Mouse (Mus musculus): Measurements from ENCODE around the gene Dnajc24. TPM values are rescaled to one million over a fixed set of nuclear protein-coding genes. Genes with fewer than 3 reads are reported as not detected.

The Dnajc24 gene
- 50.6 and 51.1 TPM in 2 replicates for polyA plus RNA-seq (2016; fragmentation: Nextera tagmentation; extraction: Ambion mirVana)

DNA sequence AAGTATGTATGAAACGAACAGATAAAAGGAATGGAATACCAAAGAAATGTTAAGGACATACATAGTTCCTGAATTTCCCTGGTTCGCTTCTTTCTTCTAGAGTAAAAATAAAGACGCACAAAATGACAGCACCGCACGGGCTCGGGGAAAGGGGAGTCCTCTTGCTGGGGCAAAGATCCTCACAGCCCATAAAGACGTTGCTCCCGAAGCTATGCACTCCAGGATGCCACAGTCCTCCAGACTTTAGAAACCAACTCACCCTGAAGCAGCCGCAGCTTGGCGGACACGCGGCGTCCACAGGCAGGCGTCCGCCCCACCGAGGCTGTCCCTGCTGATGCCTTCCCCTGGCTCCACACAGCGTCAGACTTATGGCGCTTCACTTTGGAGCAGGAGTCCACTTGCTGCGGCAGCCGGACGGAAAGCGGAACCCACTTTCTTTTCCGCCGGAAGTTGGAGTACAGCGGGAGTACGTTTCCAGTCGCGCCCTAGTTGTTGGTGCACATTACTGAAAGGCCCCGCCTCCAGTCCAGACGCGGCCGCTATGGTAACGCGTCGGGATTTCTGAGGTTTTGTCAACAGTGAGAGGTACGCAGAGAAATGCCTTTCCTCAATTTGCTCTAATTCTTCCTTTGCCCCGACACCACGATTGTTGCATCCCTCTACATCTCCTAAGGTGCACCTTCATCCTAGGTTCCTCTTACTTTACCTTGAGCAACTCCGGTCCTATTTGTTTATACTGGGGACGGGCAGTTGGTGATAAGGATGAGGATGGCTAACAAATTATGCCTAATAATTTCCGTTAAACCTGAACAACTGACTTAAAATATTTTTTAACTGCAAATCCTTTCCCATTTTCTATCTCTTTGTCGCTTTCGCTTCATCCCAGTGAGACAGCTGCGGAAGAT lies at the start of gene Dnajc24:
Dnajc24 (minus strand) TSS at position 715 of the 905 bp plus-strand sequence.
- H3K4me1 ChIP-seq, result no peaks in the 10 kb centered on the region
- no peaks in the 10 kb centered on the region for H3K27me3 ChIP-seq
- 2% methylated on average over 44 of the region's 44 CpGs for WGBS
- H3K4me3 ChIP-seq, result peak within 1 kb of the TSS; percentile 76
- H3K36me3 ChIP-seq, result no peaks in the 10 kb centered on the region
- H3K27ac ChIP-seq, result peak within 1 kb of the TSS; percentile 72; the same call in 1 of the 2 replicates
- peak; percentile 96 for ATAC-seq (ENCODE audit: insufficient number of reproducible peaks, insufficient read depth, low FRiP score, low TSS enrichment)
- peak within 1 kb of the TSS; percentile 75 for H3K9ac ChIP-seq
- H3K9me3 ChIP-seq, result no peaks in the 10 kb centered on the region
- peak within 1 kb of the TSS; percentile 63 for H3K4me2 ChIP-seq (replicated peaks)

DNA sequence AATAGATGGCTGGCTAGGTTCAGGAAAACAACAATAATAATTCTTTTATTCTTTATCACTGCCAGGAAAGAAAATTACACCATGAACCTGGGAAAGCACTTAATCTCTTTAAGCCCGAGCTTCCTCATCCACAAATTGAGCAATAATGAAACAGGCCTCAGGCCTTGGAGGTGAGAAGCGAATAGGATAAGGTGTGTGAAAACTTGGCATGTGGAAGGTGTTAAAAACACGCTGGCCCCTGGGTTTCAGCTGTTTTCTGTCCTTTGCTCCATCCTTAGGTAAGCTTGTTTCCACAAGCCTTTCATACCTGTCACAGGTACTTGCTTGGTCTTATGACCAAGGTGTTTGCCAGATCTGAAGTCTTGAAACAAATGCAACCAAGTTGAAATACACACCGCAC lies 43.3 kb upstream of the Dnajc24 start:
- H3K4me1 ChIP-seq, result no peaks in the 10 kb centered on the region
- no peaks in the 10 kb centered on the region for H3K27me3 ChIP-seq
- H3K36me3 ChIP-seq, result no peaks in the 10 kb centered on the region
- no peak overlapping the region for H3K27ac ChIP-seq
- H3K9me3 ChIP-seq, result no peaks in the 10 kb centered on the region
- H3K4me2 ChIP-seq (replicated peaks), result no peak overlapping the region
- 73% methylated on average over 4 of the region's 4 CpGs for WGBS
- no peak overlapping the region for H3K9ac ChIP-seq
- no peak overlapping the region for H3K4me3 ChIP-seq
- ATAC-seq (ENCODE audit: insufficient number of reproducible peaks, insufficient read depth, low FRiP score, low TSS enrichment), result no peak

DNA sequence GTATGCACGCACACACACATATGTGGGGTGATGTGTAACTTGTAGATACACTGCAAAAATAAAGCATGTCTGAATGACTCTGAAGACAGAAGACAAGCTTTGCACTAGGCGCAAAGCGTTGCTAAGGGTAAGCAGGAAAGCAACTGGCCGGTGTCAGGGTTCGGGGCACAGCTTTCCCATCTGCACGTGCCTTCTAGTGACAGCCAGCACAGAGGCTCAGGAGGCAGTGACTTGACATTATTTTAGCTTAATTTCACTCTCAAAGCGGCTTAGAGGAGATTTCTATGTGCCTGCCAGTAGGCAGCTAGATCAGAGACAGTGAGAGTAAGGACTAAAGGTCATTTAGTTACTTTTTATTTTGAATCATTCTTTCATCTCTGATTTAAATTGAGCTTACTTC lies 39.1 kb upstream of the Dnajc24 start:
- Histone ChIP-seq H3K9me3 (no peaks in the 10 kb centered on the region), H3K9ac (no peak overlapping the region), H3K27ac (no peak overlapping the region), H3K4me3 (no peak overlapping the region), H3K36me3 (no peaks in the 10 kb centered on the region), H3K4me2 (replicated peaks) (no peak overlapping the region), H3K4me1 (no peaks in the 10 kb centered on the region), H3K27me3 (no peaks in the 10 kb centered on the region)
- WGBS, result 69% methylated on average over 7 of the region's 7 CpGs
- ATAC-seq (ENCODE audit: insufficient number of reproducible peaks, insufficient read depth, low FRiP score, low TSS enrichment), result no peak

DNA sequence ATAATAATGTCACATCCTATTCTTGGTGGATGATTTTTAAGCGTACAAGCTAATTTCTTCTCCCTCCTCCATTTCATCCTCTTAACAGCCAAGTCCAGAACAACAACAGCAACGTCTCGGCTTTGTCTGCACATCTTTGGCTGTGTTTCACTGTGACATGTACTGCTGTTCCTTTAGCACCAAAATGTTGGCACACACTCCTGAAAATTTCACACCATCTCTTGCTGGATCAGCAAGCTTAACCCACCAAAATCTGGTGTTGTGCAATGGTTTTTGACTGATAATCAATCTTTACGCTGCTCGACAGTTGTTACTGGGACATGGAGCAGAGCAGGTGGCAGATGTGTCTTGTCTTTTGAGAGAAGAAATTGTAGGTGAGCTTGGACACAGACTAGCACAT lies 38.6 kb upstream of the Dnajc24 start:
- H3K4me3 ChIP-seq, result no peak overlapping the region
- H3K27me3 ChIP-seq, result no peaks in the 10 kb centered on the region
- H3K4me2 ChIP-seq (replicated peaks), result no peak overlapping the region
- H3K36me3 ChIP-seq, result no peaks in the 10 kb centered on the region
- H3K9ac ChIP-seq, result no peak overlapping the region
- no peak for ATAC-seq (ENCODE audit: insufficient number of reproducible peaks, insufficient read depth, low FRiP score, low TSS enrichment)
- H3K27ac ChIP-seq, result no peak overlapping the region
- no peaks in the 10 kb centered on the region for H3K4me1 ChIP-seq
- WGBS, result 87% methylated on average over 5 of the region's 5 CpGs
- H3K9me3 ChIP-seq, result no peaks in the 10 kb centered on the region

DNA sequence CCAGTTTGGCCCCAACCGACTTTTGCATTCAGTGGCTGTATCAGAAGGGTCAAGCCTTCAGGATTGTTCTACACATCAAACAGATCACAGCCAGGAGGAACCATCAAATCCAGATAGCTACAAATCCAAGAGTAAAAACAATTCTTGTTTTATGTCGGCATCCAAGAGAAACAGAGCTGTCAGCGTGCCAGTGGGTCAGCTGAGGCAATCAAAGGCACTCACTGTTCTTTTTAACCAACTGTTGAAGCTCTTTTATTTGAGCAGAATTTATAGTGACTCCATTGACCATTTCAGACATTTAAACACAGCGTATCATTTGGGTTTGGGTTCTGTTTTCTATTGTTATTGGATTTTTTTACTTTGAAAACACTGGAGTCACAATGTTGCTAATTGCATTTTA lies 34.9 kb upstream of the Dnajc24 start:
- no peak overlapping the region for H3K4me3 ChIP-seq
- H3K27ac ChIP-seq, result no peak overlapping the region
- no peak for ATAC-seq (ENCODE audit: insufficient number of reproducible peaks, insufficient read depth, low FRiP score, low TSS enrichment)
- WGBS, result 41% methylated on average over 4 of the region's 4 CpGs
- no peaks in the 10 kb centered on the region for H3K27me3 ChIP-seq
- H3K4me1 ChIP-seq, result no peaks in the 10 kb centered on the region
- no peaks in the 10 kb centered on the region for H3K36me3 ChIP-seq
- H3K9ac ChIP-seq, result no peak overlapping the region
- no peak overlapping the region for H3K4me2 ChIP-seq (replicated peaks)
- H3K9me3 ChIP-seq, result no peaks in the 10 kb centered on the region

DNA sequence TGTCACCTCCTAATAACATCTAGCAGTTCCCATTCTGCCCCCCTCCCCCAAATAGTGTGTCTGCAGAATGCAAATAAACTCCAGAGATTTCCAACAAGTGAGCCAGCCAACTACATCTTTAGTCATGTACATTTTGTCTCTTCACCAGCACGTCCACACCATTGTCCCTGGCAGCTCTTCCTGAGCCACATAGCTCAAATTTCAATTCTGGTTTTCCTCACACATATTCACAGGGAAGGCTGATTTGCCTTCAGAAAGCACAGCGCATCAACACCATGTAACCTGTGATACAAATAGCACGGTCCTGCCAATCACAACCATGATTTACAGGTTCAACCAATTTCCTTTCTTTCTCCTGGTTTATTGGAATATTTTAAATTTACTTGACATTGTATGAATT lies 21.5 kb upstream of the Dnajc24 start:
- Histone ChIP-seq H3K27me3 (no peaks in the 10 kb centered on the region), H3K4me1 (no peaks in the 10 kb centered on the region), H3K9ac (no peak overlapping the region), H3K4me2 (replicated peaks) (no peak overlapping the region), H3K4me3 (no peak overlapping the region), H3K36me3 (no peaks in the 10 kb centered on the region), H3K27ac (no peak overlapping the region), H3K9me3 (no peaks in the 10 kb centered on the region)
- no peak for ATAC-seq (ENCODE audit: insufficient number of reproducible peaks, insufficient read depth, low FRiP score, low TSS enrichment)
- 71% methylated on average over 3 of the region's 3 CpGs for WGBS

DNA sequence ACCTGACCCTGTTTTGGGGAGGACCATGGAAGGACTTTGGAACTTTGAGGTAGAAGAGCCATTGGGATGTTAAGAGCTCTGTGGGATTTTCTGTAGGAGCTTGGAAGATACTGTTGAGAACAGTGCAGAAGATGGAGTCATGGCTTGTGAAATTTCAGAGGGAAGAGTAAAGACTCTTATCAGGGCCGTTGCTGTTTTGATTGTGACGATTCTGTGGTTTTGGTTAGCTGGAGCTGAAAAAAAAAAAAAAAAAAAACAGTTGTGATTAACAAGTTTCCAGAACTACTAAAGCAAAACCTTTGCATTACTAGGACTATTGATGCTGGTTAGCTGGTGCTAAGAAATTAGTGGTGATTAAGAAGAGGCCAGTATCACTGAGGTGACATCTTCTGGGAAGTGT lies 5.1 kb upstream of the Dnajc24 start:
- no peaks in the 10 kb centered on the region for H3K36me3 ChIP-seq
- no peak overlapping the region for H3K4me2 ChIP-seq (replicated peaks)
- no peaks in the 10 kb centered on the region for H3K27me3 ChIP-seq
- WGBS, result 77% methylated on average over 2 of the region's 2 CpGs
- H3K9ac ChIP-seq, result no peak overlapping the region
- H3K4me3 ChIP-seq, result no peak overlapping the region
- no peaks in the 10 kb centered on the region for H3K4me1 ChIP-seq
- no peak for ATAC-seq (ENCODE audit: insufficient number of reproducible peaks, insufficient read depth, low FRiP score, low TSS enrichment)
- H3K27ac ChIP-seq, result no peak overlapping the region
- no peaks in the 10 kb centered on the region for H3K9me3 ChIP-seq

DNA sequence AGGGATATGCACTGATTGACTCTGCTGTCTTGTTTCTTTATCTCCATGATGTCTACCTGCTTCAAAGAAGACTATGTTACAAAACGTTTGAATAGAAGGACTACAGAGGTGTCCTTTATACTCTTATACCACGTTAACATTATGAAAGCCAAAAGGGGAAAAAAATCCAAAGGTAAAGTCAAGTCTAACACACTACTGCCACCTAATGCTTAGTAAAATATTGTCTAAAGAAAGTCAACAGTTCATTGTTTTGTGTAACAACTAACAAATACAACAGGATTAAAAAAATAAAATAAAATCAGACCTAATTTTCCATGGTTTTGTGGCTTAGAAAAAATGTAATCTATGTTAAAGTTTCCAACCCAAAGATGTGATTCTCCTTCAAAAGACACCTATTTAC lies 15.3 kb downstream of the Dnajc24 start:
- no peaks in the 10 kb centered on the region for H3K27me3 ChIP-seq
- no peaks in the 10 kb centered on the region for H3K9me3 ChIP-seq
- H3K27ac ChIP-seq, result no peak overlapping the region
- H3K4me3 ChIP-seq, result no peak overlapping the region
- WGBS, result 22% methylated on average over 2 of the region's 2 CpGs
- no peak for ATAC-seq (ENCODE audit: insufficient number of reproducible peaks, insufficient read depth, low FRiP score, low TSS enrichment)
- no peak overlapping the region for H3K4me2 ChIP-seq (replicated peaks)
- no peaks in the 10 kb centered on the region for H3K36me3 ChIP-seq
- no peak overlapping the region for H3K9ac ChIP-seq
- peaks cover 6% of the 10 kb centered on the region; the same call in 1 of the 2 replicates for H3K4me1 ChIP-seq

DNA sequence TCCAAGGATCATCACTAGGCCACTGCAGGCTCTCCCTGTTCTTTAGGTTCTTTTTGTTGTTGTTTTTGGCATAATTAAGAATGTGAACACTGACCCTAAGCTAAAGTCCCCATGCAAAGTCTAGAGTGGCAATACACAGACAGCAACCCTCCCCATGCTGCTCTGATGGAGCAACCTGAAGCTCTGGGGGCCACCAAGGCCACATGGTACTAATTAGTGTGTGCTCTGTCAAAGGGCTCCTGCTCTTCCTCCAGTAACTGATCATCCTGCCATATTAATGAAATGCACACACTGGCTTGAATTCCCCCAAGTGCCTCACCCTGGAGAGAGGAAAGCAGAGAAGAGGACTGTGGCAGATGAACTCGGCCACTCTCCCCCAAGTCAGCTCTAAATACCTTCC lies 16.2 kb downstream of the Dnajc24 start:
- no peak overlapping the region for H3K27ac ChIP-seq
- no peak for ATAC-seq (ENCODE audit: insufficient number of reproducible peaks, insufficient read depth, low FRiP score, low TSS enrichment)
- 5% methylated on average over 1 of the region's 1 CpGs for WGBS

DNA sequence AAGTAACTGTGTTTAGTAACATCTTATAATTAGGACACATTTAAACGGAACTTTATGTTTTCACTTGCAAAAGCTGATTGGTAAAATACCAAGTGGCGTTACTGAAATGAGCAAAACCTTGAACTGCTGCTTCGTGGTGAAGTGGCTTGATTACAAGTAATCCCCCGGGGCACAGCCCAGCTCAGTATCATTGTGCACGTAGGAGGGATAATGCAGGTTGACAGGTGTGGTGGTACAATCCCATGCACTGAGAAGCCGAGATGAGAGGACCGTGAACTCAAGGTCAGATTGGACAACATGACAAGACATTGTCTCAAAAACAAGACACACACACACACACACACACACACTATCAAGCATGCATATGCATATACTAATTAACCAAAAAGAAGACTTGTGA lies 18.1 kb downstream of the Dnajc24 start:
- Histone ChIP-seq H3K27me3 (no peaks in the 10 kb centered on the region), H3K27ac (no peak overlapping the region), H3K9ac (no peak overlapping the region), H3K9me3 (no peaks in the 10 kb centered on the region), H3K36me3 (no peaks in the 10 kb centered on the region), H3K4me3 (no peak overlapping the region), H3K4me1 (peaks cover 6% of the 10 kb centered on the region; the same call in 1 of the 2 replicates), H3K4me2 (replicated peaks) (no peak overlapping the region)
- ATAC-seq (ENCODE audit: insufficient number of reproducible peaks, insufficient read depth, low FRiP score, low TSS enrichment), result no peak
- 59% methylated on average over 7 of the region's 7 CpGs for WGBS

More for the DNA sequence above, 16.2 kb downstream of the Dnajc24 start:
- Histone ChIP-seq H3K4me2 (replicated peaks) (no peak overlapping the region), H3K36me3 (no peaks in the 10 kb centered on the region), H3K9me3 (no peaks in the 10 kb centered on the region), H3K27me3 (no peaks in the 10 kb centered on the region), H3K9ac (no peak overlapping the region), H3K4me1 (peaks cover 6% of the 10 kb centered on the region; the same call in 1 of the 2 replicates), H3K4me3 (no peak overlapping the region)

DNA sequence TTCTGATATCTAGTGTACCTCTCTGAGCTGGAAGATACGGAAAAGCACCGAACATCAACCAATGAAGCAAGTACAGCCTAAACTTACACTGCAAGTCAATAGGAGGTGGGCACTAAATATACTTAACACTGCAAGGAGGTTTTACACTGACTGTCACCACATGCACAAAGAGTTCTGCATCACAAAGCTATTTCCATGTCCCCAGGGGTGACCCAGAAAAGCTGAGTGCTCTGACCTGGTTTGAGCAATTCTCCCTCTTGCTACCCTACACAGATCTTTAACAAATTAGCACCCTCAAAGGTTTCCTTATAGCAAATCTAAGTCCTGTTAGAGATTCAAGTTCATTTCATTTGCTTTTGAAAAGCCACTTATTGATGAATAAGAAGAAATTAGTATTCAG lies 25.3 kb downstream of the Dnajc24 start:
- Histone ChIP-seq H3K4me1 (no peaks in the 10 kb centered on the region), H3K4me3 (no peak overlapping the region), H3K9ac (no peak overlapping the region), H3K9me3 (no peaks in the 10 kb centered on the region), H3K4me2 (replicated peaks) (no peak overlapping the region), H3K27ac (no peak overlapping the region), H3K27me3 (no peaks in the 10 kb centered on the region), H3K36me3 (no peaks in the 10 kb centered on the region)
- no peak for ATAC-seq (ENCODE audit: insufficient number of reproducible peaks, insufficient read depth, low FRiP score, low TSS enrichment)
- WGBS, result 99% methylated on average over 2 of the region's 2 CpGs

DNA sequence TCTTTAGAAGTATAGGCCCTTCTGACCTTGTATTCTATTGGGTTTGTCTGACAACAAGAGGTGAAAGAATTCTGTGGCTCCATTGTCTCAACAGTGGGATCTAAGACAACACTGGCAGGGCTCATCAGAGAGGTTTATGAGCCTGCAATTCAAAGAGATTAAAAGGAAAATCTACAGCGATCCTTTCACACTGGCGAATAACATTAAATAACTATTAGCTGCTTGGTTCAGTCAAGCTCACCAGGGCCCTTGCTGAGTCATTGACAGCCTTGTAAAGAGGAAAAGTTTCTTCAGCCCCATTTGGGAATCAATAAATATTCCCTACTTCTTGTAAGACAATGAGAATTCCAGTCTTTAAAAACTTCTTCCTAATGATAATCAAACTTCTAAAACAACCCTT lies 29.4 kb downstream of the Dnajc24 start:
- H3K4me1 ChIP-seq, result no peaks in the 10 kb centered on the region
- H3K4me3 ChIP-seq, result no peak overlapping the region
- WGBS, result 19% methylated on average over 2 of the region's 2 CpGs
- H3K9ac ChIP-seq, result no peak overlapping the region
- H3K36me3 ChIP-seq, result peaks cover 7% of the 10 kb centered on the region; the same call in 1 of the 2 replicates
- no peaks in the 10 kb centered on the region for H3K27me3 ChIP-seq
- ATAC-seq (ENCODE audit: insufficient number of reproducible peaks, insufficient read depth, low FRiP score, low TSS enrichment), result no peak
- no peak overlapping the region for H3K27ac ChIP-seq
- no peaks in the 10 kb centered on the region for H3K9me3 ChIP-seq
- H3K4me2 ChIP-seq (replicated peaks), result no peak overlapping the region
